Mouse (Mus musculus) kidney, postnatal 25 days (tissue): Measurements from ENCODE around the gene Tmem211.

Source experiments
- DNase-seq, 2 experiments: peaks; one replicate each; pipeline ENCODE4 v3.0.0; 2021; ENCODE audit warnings: mixed read lengths in 2 of 2

Tmem211 gene

DNA sequence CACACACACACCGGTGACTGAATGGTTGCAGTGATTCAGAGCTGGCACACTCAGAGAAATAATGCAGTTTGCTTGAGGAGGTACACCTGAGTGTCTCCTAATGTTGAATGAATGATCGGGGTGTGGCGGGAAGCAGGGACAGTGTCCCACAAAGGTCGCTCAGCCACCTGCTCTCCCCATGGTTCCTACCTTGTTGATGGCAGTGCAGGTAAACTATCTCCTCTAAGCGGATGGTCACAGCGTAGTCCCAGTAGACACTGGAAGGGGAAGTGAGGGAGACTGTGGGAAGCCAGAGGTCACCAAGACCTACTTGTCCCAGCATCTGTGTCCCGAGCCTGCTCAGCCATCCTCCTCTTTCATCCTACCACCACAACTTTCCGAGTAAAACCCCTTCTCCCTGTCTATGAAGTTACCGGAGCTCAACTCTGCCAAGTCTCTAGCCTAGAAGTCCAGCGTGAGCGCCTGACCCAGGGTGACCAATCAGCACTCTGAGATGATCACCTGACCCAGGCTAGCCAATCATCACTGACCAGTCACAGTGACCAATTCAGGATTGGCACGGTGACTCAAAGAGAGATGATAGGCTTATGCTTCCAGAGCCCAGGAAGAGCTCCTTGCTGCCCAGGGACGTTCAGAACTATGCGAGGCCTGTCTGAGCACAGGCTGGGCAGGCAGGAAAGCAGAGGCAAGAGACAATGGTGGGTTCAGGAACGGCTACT is 53.6 kb downstream of the Tmem211 start:
- DNase-seq, result peak; percentile 30 to 59

DNA sequence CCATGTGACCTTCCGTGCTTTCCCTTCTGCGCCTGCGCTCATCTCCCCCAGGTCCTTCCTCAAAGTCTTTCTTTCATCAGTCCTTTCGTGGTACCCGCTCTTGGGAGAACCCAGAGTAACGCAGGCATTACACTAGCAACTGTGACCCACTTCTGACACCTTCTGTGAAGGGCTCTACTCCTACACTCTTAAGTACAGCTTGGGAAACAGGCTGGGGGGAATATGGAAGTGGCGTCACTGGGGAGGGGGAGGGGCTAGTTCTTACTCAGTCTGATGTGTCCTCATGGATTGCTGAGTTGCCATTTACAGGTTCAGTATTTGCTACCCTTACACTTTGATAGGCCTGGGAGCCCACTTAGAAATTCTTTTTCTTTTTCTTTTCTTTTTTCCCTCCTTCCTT is 54.8 kb downstream of the Tmem211 start:
- no peak for DNase-seq

DNA sequence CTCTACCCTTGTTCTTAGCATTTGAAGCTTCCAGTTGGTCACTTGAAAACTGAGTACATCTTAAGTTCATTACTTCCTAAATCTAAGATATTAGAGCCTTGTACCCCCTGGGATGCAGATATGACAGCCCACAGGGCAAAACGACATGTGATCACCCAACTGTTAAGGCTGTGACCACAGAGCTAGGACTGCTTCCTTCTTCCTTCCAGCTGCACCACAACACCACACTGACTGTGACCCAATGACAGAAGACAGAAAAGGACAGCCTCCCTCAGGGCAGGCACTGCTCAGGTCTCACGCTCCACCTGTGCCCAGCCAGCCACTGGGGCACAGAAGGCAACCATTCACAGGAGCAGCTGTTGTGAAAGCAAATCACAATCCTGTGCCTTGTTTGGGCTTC is 57.0 kb downstream of the Tmem211 start:
- DNase-seq, result no peak

DNA sequence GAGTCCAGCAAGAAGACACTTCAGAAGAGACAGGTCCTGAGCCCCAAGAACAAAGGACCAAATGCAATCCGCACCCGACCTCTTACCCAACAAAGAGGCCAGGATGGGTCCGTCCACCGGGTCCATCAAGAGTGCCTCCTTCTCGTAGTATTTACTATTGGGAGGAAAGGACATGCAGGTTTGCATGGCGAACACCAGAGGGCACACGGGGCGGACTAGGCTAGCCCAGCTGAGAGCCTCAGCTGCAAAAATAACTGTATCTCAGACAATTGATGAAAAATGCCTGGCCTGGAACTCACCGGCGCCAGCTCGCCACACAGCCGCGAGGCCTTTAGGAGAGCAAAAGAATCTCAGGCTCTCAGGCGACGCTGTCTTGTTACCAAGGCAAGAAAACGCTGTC is 58.8 kb downstream of the Tmem211 start:
- no peak for DNase-seq

DNA sequence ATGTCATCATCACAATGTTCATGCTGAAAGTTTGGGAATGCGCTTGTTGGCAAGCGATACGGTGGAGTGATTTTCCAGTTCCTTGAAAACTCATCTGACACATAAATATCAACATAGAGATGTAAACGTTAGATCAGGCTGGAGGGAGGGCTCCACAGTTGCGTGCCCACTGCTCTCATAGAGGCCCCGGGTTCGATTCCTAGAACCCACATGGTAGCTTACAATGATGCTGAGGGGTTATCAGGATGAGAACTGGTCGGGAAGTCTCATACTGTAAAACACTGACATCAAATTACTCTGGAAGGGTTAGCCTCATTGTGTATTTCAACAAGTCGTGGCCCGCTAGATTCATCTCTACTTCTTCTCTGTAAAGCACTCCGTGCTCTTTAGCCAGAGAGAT is 59.3 kb downstream of the Tmem211 start:
- DNase-seq, result no peak

DNA sequence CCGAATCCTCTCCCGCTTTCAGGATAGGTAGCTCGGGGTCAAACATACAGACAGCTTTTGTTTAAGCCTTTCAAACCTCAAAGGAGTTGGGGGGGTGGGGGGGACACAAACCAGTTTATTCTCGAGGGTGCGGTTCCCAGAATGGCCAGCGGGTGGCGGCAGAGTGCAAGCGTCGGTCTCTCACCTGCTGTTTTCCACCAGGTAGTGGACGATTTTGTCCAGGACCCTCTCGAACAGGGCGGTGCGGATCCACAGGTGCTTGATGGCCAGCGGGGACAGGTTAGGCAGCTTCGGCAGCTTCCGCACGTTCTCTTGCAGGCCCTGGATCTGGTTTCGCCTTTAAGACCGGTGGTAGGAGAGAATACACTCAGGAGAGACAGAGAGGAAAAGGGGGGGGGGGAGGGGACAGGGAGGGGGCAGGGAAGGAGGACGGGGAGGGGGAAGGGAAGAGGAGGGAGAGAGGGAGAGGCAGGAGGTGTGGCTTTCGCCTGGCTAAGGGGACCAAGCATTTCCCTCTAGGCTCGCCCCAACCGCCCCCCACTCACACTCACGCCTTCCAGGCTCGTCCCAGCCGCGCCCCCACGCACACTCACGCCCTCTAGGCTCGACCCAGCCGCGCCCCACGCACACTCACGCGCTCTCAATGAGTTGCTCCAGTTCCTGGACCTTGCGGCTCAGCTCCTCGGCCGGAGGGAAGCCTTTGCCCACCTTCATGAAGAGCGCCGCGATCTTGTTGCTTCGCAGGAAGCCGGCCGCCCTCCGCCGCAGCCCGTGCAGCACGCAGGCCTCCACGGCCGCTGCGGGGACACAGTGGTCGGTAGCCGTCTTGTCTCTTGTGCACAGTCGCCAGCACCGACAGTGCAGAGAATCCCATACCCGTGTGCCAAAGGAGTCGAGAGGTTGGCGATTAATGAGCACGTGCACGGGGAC is 60.1 kb downstream of the Tmem211 start:
- DNase-seq, result peak; percentile 68 to 77

DNA sequence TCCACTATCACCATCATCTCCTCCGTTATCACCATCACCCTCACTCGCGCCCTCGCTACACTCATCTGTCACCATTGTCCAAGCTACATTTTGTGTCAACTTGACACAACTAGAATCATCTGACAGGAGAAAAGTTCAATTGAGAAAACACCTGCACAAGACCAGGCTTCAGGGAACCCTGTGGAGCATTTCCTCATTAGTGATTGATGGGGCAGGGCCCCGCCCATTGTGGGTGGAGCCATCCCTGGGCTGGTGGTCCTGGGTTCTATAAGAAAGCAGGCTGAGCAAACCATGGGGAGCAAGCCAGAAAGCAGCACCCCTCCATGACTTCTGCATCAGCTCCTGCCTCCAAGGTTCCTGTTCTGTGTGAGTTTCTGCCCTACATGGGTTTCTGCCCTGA is 61.1 kb downstream of the Tmem211 start:
- no peak for DNase-seq

DNA sequence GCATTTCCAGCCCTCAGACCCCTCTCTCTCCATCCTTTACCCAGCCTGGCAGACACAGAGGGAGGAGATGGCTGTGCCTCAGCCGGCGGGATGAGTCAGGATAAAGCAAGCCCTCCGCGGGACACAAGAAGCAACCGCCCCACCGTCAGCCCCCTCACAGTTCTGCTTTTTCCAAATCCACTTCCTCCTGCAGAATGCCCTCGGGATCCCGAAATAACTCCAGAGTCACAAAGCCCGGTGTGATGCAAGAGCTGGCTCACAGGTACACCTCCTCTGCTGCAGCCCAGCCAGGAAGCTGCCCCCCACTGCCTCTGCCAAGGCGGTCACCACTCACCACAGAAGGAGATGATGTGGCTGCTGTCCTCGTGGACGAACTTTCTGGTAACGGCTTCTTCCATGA is 61.8 kb downstream of the Tmem211 start:
- no peak for DNase-seq
